Mouse (Mus musculus) small intestine, adult 2 months (tissue): ENCODE measurements around the gene OR5BS1P.

Experiments used
- CTCF ChIP-seq: fragments of 200-500 bp; IDR thresholded peaks from 2 replicates; pipeline ENCODE4 v1.5.1; 2012; ENCODE audit warnings: low read depth, mild to moderate bottlenecking, control low read depth, inconsistent platforms, low read length, moderate library complexity, mixed read lengths; ENCODE audit not compliant: insufficient replicate concordance, insufficient read length; ENCODE audit errors: extremely low read depth
- POLR2A ChIP-seq: fragments of 200-500 bp; IDR thresholded peaks from 2 replicates; pipeline ENCODE4 v1.6.1; 2012; ENCODE audit warnings: low read depth, mild to moderate bottlenecking, control low read depth, inconsistent platforms, low read length, moderate library complexity

- TF ChIP-seq CTCF: no peak
- TF ChIP-seq POLR2A: no peak
These were observed 51.5 kb downstream of the OR5BS1P start for GRCm38 (mm10) chr15:98521245-98521644.
